9 mouse cellular contexts compared by ENCODE assay signal in the genomic region with DNA sequence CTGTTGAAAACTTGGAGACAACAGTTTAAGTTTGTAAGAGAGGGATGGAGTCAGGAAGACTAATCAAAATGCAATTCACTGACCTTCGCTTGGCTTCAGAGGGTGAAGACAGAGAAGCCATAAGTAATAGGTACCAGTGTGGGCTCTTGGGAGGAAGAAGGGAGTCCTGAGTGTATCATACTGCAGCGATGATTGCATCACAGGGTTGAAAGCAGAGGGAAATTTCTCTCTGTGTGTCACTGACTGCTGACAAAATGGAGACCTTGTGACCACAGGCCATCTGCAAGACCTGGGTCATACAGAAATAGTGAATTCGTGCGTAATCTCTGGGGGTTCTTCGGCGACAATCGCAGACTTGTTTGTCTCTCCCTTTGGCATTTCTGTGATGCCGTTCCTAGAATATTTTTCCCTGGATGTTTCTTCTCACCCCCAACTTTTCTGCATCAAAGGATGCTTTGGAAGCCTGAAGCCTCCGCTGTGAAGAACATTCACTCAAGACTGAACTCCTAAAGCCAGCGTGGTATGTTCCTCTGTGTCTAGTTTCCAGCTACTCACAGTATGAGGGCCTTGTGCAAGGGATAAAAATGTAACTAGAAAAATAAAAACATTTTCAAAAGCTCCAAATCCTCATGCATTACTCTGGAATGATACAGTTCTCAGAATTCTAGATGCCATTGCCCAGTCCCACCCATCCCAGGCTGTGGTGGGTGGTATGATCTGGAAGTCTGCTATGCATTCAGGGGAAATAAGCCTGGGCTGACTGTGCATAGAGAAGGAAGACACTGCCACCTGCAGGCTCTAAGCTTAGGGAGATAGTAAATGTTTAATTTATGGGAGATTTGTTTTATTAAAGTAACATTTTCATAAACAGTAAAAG.
DNase-seq lines count a peak whose midpoint lies in the region; ATAC-seq lines count a peak whose summit lies in the region.
"Had no signal": no experiment of that assay in that cellular context is flagged by ENCODE, and none has a peak within 500 bp of the region (broad histone marks: within the 10 kb centered on the region; RNA-seq: fewer than 3 reads in every experiment).

No protein-coding gene starts in this region.

- no peak overlapping the region for H3K9ac ChIP-seq in forebrain, embryonic 15.5 days (replicated peaks)
- H3K9ac ChIP-seq in hindbrain, embryonic 13.5 days = no peak overlapping the region
- no peak overlapping the region for H3K9ac ChIP-seq in stomach, embryonic 14.5 days (replicated peaks; ENCODE audit: low read depth, low read length)
- H3K9ac ChIP-seq: limb, embryonic 15.5 days had no signal

- H3K9me3 ChIP-seq in heart, embryonic 10.5 days = no peaks in the 10 kb centered on the region
- no peaks in the 10 kb centered on the region for H3K9me3 ChIP-seq in forebrain, embryonic 15.5 days
- H3K9me3 ChIP-seq in hindbrain, embryonic 13.5 days = no peaks in the 10 kb centered on the region
- H3K9me3 ChIP-seq in stomach, embryonic 14.5 days (ENCODE audit: control insufficient read depth, low read depth, low read length) = no peaks in the 10 kb centered on the region
- H3K9me3 ChIP-seq: limb, embryonic 15.5 days had no signal

- no peak overlapping the region for H3K27ac ChIP-seq in heart, embryonic 10.5 days
- H3K27ac ChIP-seq in forebrain, embryonic 15.5 days (replicated peaks) = no peak overlapping the region
- H3K27ac ChIP-seq in hindbrain, embryonic 13.5 days = no peak overlapping the region
- no peak overlapping the region for H3K27ac ChIP-seq in stomach, embryonic 14.5 days (ENCODE audit: low read length)
- H3K27ac ChIP-seq: limb, embryonic 15.5 days had no signal

- no peaks in the 10 kb centered on the region for H3K36me3 ChIP-seq in heart, embryonic 10.5 days
- no peaks in the 10 kb centered on the region for H3K36me3 ChIP-seq in forebrain, embryonic 15.5 days
- H3K36me3 ChIP-seq in hindbrain, embryonic 13.5 days = no peaks in the 10 kb centered on the region
- H3K36me3 ChIP-seq in stomach, embryonic 14.5 days (ENCODE audit: control insufficient read depth, insufficient read depth, low read length) = no peaks in the 10 kb centered on the region
- H3K36me3 ChIP-seq: limb, embryonic 15.5 days had no signal

- H3K4me1 ChIP-seq in heart, embryonic 10.5 days = peaks cover 5% of the 10 kb centered on the region
- H3K4me1 ChIP-seq in forebrain, embryonic 15.5 days = peaks cover 2% of the 10 kb centered on the region; the same call in 1 of the 2 replicates
- H3K4me1 ChIP-seq in hindbrain, embryonic 13.5 days (replicated peaks) = 0 out of 2 replicates have a peak, but pooled peaks cover 3% of the 10 kb centered on the region
- H3K4me1 ChIP-seq in stomach, embryonic 14.5 days (ENCODE audit: control insufficient read depth, insufficient read depth, low read length) = peaks cover 2% of the 10 kb centered on the region; the same call in 1 of the 2 replicates
- H3K4me1 ChIP-seq: limb, embryonic 15.5 days had no signal

- no peaks in the 10 kb centered on the region for H3K27me3 ChIP-seq in heart, embryonic 10.5 days (ENCODE audit: insufficient read depth, poor library complexity, severe bottlenecking)
- no peaks in the 10 kb centered on the region for H3K27me3 ChIP-seq in forebrain, embryonic 15.5 days
- H3K27me3 ChIP-seq in hindbrain, embryonic 13.5 days = 0 out of 2 replicates have a peak, but pooled peaks cover 2% of the 10 kb centered on the region
- H3K27me3 ChIP-seq in stomach, embryonic 14.5 days (ENCODE audit: control insufficient read depth, insufficient read depth, low read length) = no peaks in the 10 kb centered on the region
- H3K27me3 ChIP-seq: limb, embryonic 15.5 days had no signal

- ATAC-seq in forebrain, embryonic 15.5 days (replicated peaks) = peak; percentile 93
- peak; percentile 81 for ATAC-seq in hindbrain, embryonic 13.5 days (ENCODE audit: low FRiP score)
- ATAC-seq in megakaryocyte-erythroid progenitor cell, adult 5-6 weeks (replicated peaks; ENCODE audit: low FRiP score, low TSS enrichment, poor library complexity, severe bottlenecking) = 0 out of 2 replicates have a peak, but pooled peaks have one; percentile 41
- peak; percentile 81; the same call in 1 of the 2 replicates for ATAC-seq in stomach, embryonic 14.5 days (ENCODE audit: insufficient number of reproducible peaks, insufficient read depth, low FRiP score, low read depth)

- 86% methylated on average over 10 of the region's 10 CpGs for WGBS in heart, embryonic 10.5 days
- WGBS in forebrain, embryonic 15.5 days = 91% methylated on average over 10 of the region's 10 CpGs
- WGBS in hindbrain, embryonic 13.5 days = 89% methylated on average over 10 of the region's 10 CpGs
- 92% methylated on average over 10 of the region's 10 CpGs for WGBS in stomach, embryonic 14.5 days

- DNase-seq in heart, adult 18-20 months = peak; percentile 56 to 86
- no peak for DNase-seq in heart, embryonic 10.5 days (ENCODE audit: low spot score)
- peak; percentile 12 for DNase-seq in cerebellum, adult 11-12 months
- peak; percentile 46 to 59 for DNase-seq in layer of hippocampus, postnatal 36 days

- no peak overlapping the region for H3K4me2 ChIP-seq in forebrain, embryonic 15.5 days (replicated peaks)
- no peak overlapping the region for H3K4me2 ChIP-seq in hindbrain, embryonic 13.5 days
- H3K4me2 ChIP-seq in stomach, embryonic 14.5 days (replicated peaks; ENCODE audit: low read depth, low read length) = no peak overlapping the region
- H3K4me2 ChIP-seq: limb, embryonic 15.5 days had no signal

- no peak overlapping the region for H3K4me3 ChIP-seq in heart, embryonic 10.5 days
- no peak overlapping the region for H3K4me3 ChIP-seq in forebrain, embryonic 15.5 days
- H3K4me3 ChIP-seq in hindbrain, embryonic 13.5 days = no peak overlapping the region
- no peak overlapping the region for H3K4me3 ChIP-seq in stomach, embryonic 14.5 days (ENCODE audit: low read depth, low read length)
- H3K4me3 ChIP-seq: limb, embryonic 15.5 days had no signal

Comparison
In these comparisons a context has a peak if more than half of its experiments do, and no peak if none do; other contexts are left out.
1. ATAC-seq: peak in every context shown above with its lines; median percentile 93 in forebrain, embryonic 15.5 days; 81 in hindbrain, embryonic 13.5 days; 81 in stomach, embryonic 14.5 days; 41 in megakaryocyte-erythroid progenitor cell, adult 5-6 weeks.